Mouse (Mus musculus) kidney, postnatal 14 days (tissue): ENCODE results near the gene Olfr339.
"Not testable (repeated sequence)": the region's sequence is repeated elsewhere in the genome, so short reads cannot be mapped to it uniquely, and the experiment has no call there.

Source experiments
- DNase-seq: peaks from one replicate; pipeline ENCODE4 v3.0.0; 2022; ENCODE audit warnings: mixed read lengths

Gene Olfr339

DNA sequence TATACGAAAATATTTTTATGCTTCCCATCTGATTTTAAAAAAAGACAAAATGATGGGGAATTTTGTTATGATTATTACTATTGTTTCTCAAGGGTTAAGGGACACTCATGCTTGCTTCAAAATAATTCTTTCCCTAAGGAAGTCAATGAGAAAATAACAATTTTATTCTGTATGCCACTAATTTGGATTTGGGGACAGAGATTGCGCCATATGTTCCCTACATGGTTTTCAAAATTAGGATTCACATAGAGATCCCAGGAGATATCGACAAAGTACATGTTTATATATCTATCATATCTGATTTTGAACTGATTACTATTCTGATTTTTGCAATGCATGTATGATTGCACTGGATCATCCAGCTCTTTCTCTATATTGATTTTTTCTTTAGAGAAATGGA lies at the start of gene Olfr339:
TSS of gene Olfr339 (plus strand) at position 301 of the 400 bp plus-strand sequence.
- DNase-seq, result no peak

DNA sequence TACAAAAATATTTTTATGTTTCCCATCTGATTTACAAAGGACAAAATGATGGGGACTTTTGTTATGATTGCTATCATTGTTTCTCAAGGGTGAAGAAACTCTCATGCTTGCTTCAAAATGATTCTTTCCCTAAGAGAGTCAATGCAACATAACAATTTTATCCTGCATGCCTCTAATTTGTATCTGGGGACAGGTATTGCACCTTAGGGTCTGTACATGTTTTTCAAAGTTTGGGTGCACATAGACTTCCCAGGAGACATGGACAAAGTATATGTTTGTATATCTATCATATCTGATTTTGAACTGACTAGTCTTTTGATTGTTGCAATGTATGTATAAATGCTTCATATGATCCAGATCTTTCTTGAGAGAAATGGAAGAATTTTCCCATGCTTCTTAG lies 45.5 kb upstream of the Olfr339 start, which contains the start of gene Olfr338:
TSS of gene Olfr338 (plus strand) at position 301 of the 400 bp plus-strand sequence.
- no peak for DNase-seq

DNA sequence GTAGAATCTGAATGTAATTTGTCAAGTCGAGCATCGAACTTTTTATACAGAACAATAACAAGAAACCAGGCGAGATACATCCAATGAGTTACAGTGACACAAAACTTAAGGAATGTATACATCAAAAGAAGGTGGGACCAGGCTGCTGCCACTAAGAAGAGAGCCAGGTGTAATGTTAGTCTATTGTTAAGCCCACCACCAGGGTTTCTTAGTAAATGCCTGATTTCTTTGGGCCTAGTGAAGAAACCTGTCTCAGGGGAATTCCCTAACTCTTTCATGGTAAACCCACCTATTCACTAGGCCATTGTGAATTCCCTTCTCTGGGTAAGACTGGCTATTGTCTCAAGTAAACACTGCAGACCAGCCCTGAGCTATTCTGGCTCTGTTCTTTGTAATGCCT lies 3.6 kb upstream of the Olfr339 start:
- not testable (repeated sequence) for DNase-seq

DNA sequence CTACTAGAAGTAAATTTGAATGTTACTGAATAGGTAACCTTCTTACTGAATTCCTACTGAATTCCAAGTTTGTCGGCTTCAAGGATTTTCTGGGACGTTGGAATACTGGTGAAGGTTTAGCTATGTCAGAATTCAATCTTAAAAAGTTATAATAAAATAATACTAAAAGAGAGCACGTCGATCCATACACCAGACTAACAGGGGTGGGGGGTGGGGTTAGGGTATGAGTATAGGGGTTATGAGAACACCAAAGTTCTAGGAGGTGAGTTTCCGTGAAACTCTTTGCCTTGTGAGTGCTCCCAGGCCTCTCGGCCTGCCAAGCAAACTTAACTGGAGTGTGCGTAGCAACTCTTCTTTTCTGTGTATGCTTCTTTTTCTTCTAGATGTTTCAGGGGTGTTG lies 3.2 kb upstream of the Olfr339 start:
- not testable (repeated sequence) for DNase-seq

DNA sequence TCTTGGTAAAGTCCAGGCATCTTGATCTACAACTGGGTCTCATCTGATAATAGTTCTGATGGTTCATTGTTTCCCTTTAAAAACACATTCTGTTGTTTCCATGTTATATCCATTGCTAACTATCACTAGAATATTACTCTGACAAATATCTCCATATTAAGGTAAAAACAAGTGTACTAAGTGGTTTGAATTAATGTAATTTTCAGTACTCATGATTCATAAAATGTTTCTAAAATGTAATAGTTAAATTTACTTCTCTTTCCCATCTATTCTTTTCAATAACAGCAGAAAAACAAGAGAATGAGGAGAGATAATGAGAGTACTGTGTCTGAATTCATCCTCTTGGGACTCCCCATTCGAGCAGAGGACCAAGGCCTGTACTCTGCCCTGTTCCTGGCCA lies 33.5 kb downstream of the Olfr339 start, which contains the start of gene Olfr340:
TSS of gene Olfr340 (plus strand) at position 301 of the 400 bp plus-strand sequence.
- DNase-seq, result no peak

- no peak for DNase-seq
Observed at GRCm38 (mm10) chr2:36473634-36474033, 54.9 kb downstream of the Olfr339 start.
